Mouse (Mus musculus) liver, adult 2 months (tissue): ENCODE data around the gene Mark2. TPM values are rescaled to one million over a fixed set of nuclear protein-coding genes. Genes with fewer than 3 reads are reported as not detected.

ENCODE experiments used
- DNase-seq: peaks from one replicate; pipeline ENCODE4 v3.0.0-alpha.2; 2011; ENCODE audit warnings: low read depth, low spot score; ENCODE audit errors: extremely low read depth
- H3K27ac ChIP-seq: fragments of 200-500 bp; replicated peaks from 2 replicates; pipeline ENCODE4 v1.5.1; 2012; ENCODE audit warnings: low read depth, mild to moderate bottlenecking, control low read depth, inconsistent platforms, low read length; ENCODE audit not compliant: insufficient read depth
- H3K27me3 ChIP-seq: fragments of 200-500 bp; 2 replicates; pipeline ENCODE4 v1.6.1; 2012; ENCODE audit warnings: mild to moderate bottlenecking, moderate library complexity, low read length, inconsistent platforms; ENCODE audit not compliant: control insufficient read depth, insufficient read depth
- H3K36me3 ChIP-seq: fragments of 200-500 bp; 2 replicates; pipeline ENCODE4 v1.6.1; 2012; ENCODE audit warnings: low read length, inconsistent platforms; ENCODE audit not compliant: control insufficient read depth, insufficient read depth
- H3K4me1 ChIP-seq: fragments of 200-500 bp; 2 replicates; pipeline ENCODE4 v1.6.1; 2011; ENCODE audit warnings: low read length; ENCODE audit not compliant: control insufficient read depth, insufficient read depth
- H3K4me3 ChIP-seq: fragments of 200-500 bp; 2 replicates; pipeline ENCODE4 v1.5.1; 2011; ENCODE audit warnings: low read depth, mild to moderate bottlenecking, control low read depth, low read length, moderate library complexity; ENCODE audit not compliant: insufficient read depth
- H3K79me2 ChIP-seq: fragments of 200-500 bp; 2 replicates; pipeline ENCODE4 v1.6.1; 2012; ENCODE audit warnings: inconsistent platforms, mild to moderate bottlenecking, low read length, moderate library complexity; ENCODE audit not compliant: control insufficient read depth, insufficient read depth
- H3K9ac ChIP-seq: fragments of 200-500 bp; 2 replicates; pipeline ENCODE4 v1.6.1; 2012; ENCODE audit warnings: low read depth, mild to moderate bottlenecking, control low read depth, inconsistent platforms, low read length
- CTCF ChIP-seq: fragments of 200-500 bp; IDR thresholded peaks from 2 replicates; pipeline ENCODE4 v1.5.1; 2011; ENCODE audit warnings: low read depth, low read length, control low read depth
- POLR2A ChIP-seq: fragments of 200-500 bp; IDR thresholded peaks from 2 replicates; pipeline ENCODE4 v1.6.1; 2011; ENCODE audit warnings: low read length, control low read depth; ENCODE audit not compliant: insufficient read depth; ENCODE audit errors: extremely low read depth
- whole genome bisulfite sequencing: fragments of 180-500 bp; shearing (Covaris S2); methylation state at CpG from one replicate; pipeline ENCODE4 v1.1.7; 2018; 5-methylcytosine and 5-hydroxymethylcytosine counted together
- polyA plus RNA-seq: library from polyadenylated mRNA; depleted of rRNA; stranded (reverse); fragments of >200 nt; gene quantifications from 2 replicates; pipeline ENCODE4 v1.2.3, GENCODE M21; 2012
- total RNA-seq: library from RNA; depleted of rRNA; stranded (reverse); fragments of >200 nt; gene quantifications from 2 replicates; pipeline ENCODE4 v1.2.3, GENCODE M21; 2014

The Mark2 gene
- total and polyA plus RNA-seq, 2 experiments, result 4.6 to 19.8 TPM

DNA sequence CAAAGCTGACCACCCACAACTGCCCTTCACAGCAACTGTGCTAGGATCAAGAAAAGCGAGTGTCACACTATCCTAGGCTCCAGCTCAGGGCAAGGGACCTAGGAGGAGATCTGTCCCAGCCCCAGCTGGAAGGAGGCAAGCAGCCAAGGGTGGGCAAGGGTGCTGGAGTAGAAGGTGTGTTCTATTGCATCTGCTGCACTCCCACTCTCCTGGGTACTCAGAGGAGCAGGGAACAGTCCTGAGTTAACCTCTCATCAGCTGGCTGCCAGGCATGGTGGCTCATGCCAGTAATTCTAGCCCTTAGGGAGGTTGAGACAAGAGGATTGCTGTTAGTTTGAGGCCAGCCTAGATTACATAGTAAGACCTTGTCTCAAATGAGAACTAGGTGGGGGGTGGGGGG lies 8.3 kb upstream of the Mark2 start:
- TF ChIP-seq POLR2A, result no peak
- no peak for TF ChIP-seq CTCF
- DNase-seq, result no peak
- H3K4me1 ChIP-seq, result no peaks in the 10 kb centered on the region
- no peak overlapping the region for H3K9ac ChIP-seq
- H3K4me3 ChIP-seq, result no peak overlapping the region
- H3K36me3 ChIP-seq, result no peaks in the 10 kb centered on the region
- no peaks in the 10 kb centered on the region for H3K79me2 ChIP-seq
- no peaks in the 10 kb centered on the region for H3K27me3 ChIP-seq
- 87% methylated on average over 1 of the region's 1 CpGs for WGBS
- H3K27ac ChIP-seq, result no peak overlapping the region

GRCm38 (mm10) chr19:7345235-7345755 lies 3.6 kb upstream of the Mark2 start:
- peaks cover 8% of the 10 kb centered on the region for H3K4me1 ChIP-seq
- H3K36me3 ChIP-seq, result no peaks in the 10 kb centered on the region
- no peak overlapping the region for H3K4me3 ChIP-seq
- TF ChIP-seq CTCF (peak; percentile 82), POLR2A (no peak)
- peak; percentile 46 for DNase-seq
- H3K79me2 ChIP-seq, result peaks cover 8% of the 10 kb centered on the region; the same call in 1 of the 2 replicates
- no peaks in the 10 kb centered on the region for H3K27me3 ChIP-seq
- no peak overlapping the region for H3K27ac ChIP-seq
- H3K9ac ChIP-seq, result no peak overlapping the region
- WGBS, result 24% methylated on average over 4 of the region's 4 CpGs

- H3K9ac ChIP-seq, result no peak overlapping the region
- no peak overlapping the region for H3K4me3 ChIP-seq
- no peak for DNase-seq
- peaks cover 28% of the 10 kb centered on the region for H3K79me2 ChIP-seq
- no peak overlapping the region for H3K27ac ChIP-seq
- H3K27me3 ChIP-seq, result no peaks in the 10 kb centered on the region
- H3K36me3 ChIP-seq, result no peaks in the 10 kb centered on the region
- 91% methylated on average over 2 of the region's 2 CpGs for WGBS
- TF ChIP-seq POLR2A, result no peak
- TF ChIP-seq CTCF, result no peak
- peaks cover 23% of the 10 kb centered on the region for H3K4me1 ChIP-seq
These were observed 986 bp upstream of the Mark2 start for GRCm38 (mm10) chr19:7342646-7343045.

DNA sequence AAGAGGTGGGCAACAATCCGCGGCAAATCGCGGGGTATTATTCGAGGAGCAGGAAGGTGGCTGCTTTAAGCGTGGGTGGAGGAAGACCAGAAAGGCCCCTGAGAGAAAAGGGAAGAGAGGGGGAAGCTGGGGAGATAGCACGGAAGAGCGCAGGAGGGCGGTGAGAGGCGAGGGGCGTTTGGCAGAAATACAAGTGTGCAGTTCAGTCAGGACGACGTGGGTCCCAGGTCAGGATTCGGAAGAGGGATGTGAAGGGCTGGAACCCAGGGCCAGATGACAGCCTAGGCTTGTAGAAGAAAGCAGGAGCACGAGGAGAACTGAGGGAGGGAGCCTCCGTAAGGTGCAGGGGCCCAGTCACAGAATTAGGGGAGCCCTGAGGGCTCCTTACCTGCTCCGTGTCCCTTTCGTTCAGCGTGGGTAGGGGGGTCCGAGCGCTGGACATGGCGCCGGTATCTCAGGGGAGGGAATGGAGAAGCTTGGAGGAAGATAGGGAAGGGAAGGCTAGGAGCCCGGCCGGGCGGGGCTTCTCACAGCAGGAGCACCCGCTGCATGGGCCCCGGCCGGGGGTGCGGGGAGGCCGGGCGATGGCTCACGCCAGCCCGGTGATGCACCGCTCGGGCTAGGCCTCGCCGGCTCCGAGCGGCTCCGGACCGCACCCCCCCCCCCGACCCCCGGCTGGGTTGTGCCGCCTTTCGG lies 732 bp downstream of the Mark2 start:
- Histone ChIP-seq H3K27ac (peak overlapping the region; percentile 37; the same call in 1 of the 2 replicates), H3K4me1 (peaks cover 23% of the 10 kb centered on the region), H3K9ac (peak overlapping the region; percentile 88), H3K79me2 (peaks cover 43% of the 10 kb centered on the region), H3K4me3 (peak overlapping the region; percentile 82), H3K36me3 (no peaks in the 10 kb centered on the region), H3K27me3 (no peaks in the 10 kb centered on the region)
- TF ChIP-seq CTCF (no peak), POLR2A (no peak)
- whole genome bisulfite sequencing, result 1% methylated on average over 41 of the region's 46 CpGs
- no peak for DNase-seq

DNA sequence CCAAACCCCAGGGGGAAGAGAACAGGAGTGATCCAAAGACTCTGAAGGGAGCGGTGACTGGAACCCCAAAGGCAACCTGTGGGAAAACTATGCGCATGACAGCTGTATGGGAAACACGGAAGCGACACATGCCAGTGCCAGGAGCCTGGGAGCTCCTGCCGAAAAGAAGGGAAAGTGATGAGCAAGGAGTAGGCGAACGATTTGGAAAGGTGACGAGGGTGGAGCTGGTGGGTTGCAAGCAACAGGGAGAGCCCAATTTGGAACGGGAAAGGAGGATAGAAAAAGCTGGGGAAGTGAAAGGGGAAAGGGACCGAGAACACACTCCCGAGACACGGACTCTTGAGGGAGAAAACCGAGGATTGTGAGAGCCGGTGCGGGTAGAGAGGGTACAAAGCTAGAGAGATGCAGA lies 1.3 kb downstream of the Mark2 start:
- peaks cover 23% of the 10 kb centered on the region for H3K4me1 ChIP-seq
- no peak for DNase-seq
- 1% methylated on average over 15 of the region's 15 CpGs for WGBS

DNA sequence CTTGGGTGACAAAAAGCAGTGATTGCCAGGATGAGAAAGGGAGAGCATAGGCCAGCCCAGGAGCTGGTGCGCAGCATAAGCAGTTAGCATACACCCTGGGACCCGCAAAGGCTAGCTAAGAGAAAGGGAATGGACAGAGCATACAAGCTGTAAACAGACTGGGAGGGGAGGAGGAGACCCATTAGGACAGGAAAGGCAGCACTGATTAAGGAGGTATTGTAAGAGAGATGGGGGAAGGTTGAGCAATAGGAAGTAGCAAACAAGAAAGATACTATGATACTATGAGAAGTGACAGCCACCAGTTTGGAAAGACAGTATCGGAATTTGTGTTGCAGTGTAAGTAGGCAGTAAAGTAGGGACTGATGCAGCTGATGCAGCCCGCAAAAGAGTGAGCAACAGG lies 1.8 kb downstream of the Mark2 start:
- Histone ChIP-seq H3K27ac (no peak overlapping the region), H3K4me3 (peak overlapping the region; percentile 82), H3K9ac (peak overlapping the region; percentile 39), H3K27me3 (no peaks in the 10 kb centered on the region), H3K79me2 (peaks cover 48% of the 10 kb centered on the region), H3K4me1 (peaks cover 23% of the 10 kb centered on the region), H3K36me3 (no peaks in the 10 kb centered on the region)
- no peak for DNase-seq
- WGBS, result 40% methylated on average over 4 of the region's 4 CpGs
- TF ChIP-seq POLR2A (no peak), CTCF (no peak)

More for the DNA sequence above, 1.3 kb downstream of the Mark2 start:
- no peaks in the 10 kb centered on the region for H3K27me3 ChIP-seq
- H3K79me2 ChIP-seq, result peaks cover 48% of the 10 kb centered on the region
- no peaks in the 10 kb centered on the region for H3K36me3 ChIP-seq
- no peak overlapping the region for H3K27ac ChIP-seq
- no peak for TF ChIP-seq CTCF
- no peak for TF ChIP-seq POLR2A
- peak overlapping the region; percentile 82 for H3K4me3 ChIP-seq
- peak overlapping the region; percentile 88 for H3K9ac ChIP-seq
